Mouse (Mus musculus): ENCODE measurements at regions not wholly inside any gene's neighbourhood (a gene's known extent, or its start where the extent isn't known, plus 50 kb on each side); places are given as distances from the start of the nearest gene placed in this dataset.
"Not testable (repeated sequence)": the region's sequence is repeated elsewhere in the genome, so short reads cannot be mapped to it uniquely, and the experiment has no call there.

- no peak for DNase-seq
Measured at GRCm38 (mm10) chr3:84390769-84391168, 84.1 kb upstream of the Trim2 start.

GRCm38 (mm10) chr3:84388486-84388885 lies 81.8 kb upstream of the Trim2 start:
- no peak for DNase-seq

- no peak for DNase-seq
Measured at GRCm38 (mm10) chr3:84385656-84386055, 79.0 kb upstream of the Trim2 start.

GRCm38 (mm10) chr3:84383559-84383958 lies 76.9 kb upstream of the Trim2 start:
- no peak for DNase-seq

- not testable (repeated sequence) for DNase-seq
Measured at GRCm38 (mm10) chr3:84383038-84383437, 76.4 kb upstream of the Trim2 start.

GRCm38 (mm10) chr3:84382006-84382405 lies 75.3 kb upstream of the Trim2 start:
- DNase-seq: no peak

- DNase-seq: no peak
Measured at GRCm38 (mm10) chr3:84378987-84379556, 72.4 kb upstream of the Trim2 start.

- no peak for DNase-seq
Measured at GRCm38 (mm10) chr3:84376510-84376909, 69.8 kb upstream of the Trim2 start.

GRCm38 (mm10) chr3:84375832-84376231 lies 69.2 kb upstream of the Trim2 start:
- peak; percentile 46 for DNase-seq

- DNase-seq: no peak
Measured at GRCm38 (mm10) chr3:84371842-84372241, 65.2 kb upstream of the Trim2 start.

- no peak for DNase-seq
Measured at GRCm38 (mm10) chr3:84367145-84367740, 60.6 kb upstream of the Trim2 start.

- no peak for DNase-seq
Measured at GRCm38 (mm10) chr3:84358672-84359071, 52.0 kb upstream of the Trim2 start.

- DNase-seq: no peak
Measured at GRCm38 (mm10) chr3:84356690-84357014, 50.0 kb upstream of the Trim2 start.

Measured in kidney, postnatal 14 days (tissue).